Mouse (Mus musculus): Measurements from ENCODE around the gene Setd3. TPM values are rescaled to one million over a fixed set of nuclear protein-coding genes. Genes with fewer than 3 reads are reported as not detected.

Setd3 gene
- polyA plus RNA-seq, 1 experiment from 2014 or later: 89.1 TPM

DNA sequence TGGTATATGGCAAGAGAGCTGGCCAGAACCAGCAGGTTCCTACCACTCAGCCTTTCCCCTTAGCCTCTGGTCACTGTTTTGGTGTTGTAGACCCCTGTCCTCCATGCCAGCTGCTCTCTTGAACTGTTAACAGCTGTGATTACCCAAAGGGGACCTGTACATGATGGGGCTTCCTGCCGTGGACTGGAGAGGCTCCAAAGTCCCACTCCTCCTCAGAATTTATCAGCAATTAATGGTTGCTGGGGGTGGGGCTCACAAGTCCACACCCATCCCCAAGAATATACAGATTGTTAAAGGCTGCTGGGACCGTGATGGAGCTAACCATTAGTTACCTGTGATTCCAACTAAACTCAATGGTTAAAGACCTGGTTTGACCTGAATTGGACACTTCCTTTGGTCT, 77.0 kb downstream of the Setd3 start:
- Histone ChIP-seq H3K36me3 (ENCODE audit: insufficient read depth, low read length) (peaks cover 12% of the 10 kb centered on the region), H3K9me3 (ENCODE audit: low read length) (no peaks in the 10 kb centered on the region), H3K4me2 (replicated peaks; ENCODE audit: low read depth, low read length) (no peak overlapping the region), H3K27me3 (ENCODE audit: insufficient read depth, low read length) (no peaks in the 10 kb centered on the region), H3K27ac (ENCODE audit: low read length) (no peak overlapping the region), H3K4me3 (ENCODE audit: low read length) (no peak overlapping the region), H3K9ac (replicated peaks; ENCODE audit: low read length) (no peak overlapping the region), H3K4me1 (ENCODE audit: insufficient read depth, low read length) (no peaks in the 10 kb centered on the region)
- ATAC-seq (ENCODE audit: low FRiP score, low TSS enrichment): no peak
- WGBS: 62% methylated on average over 2 of the region's 2 CpGs

DNA sequence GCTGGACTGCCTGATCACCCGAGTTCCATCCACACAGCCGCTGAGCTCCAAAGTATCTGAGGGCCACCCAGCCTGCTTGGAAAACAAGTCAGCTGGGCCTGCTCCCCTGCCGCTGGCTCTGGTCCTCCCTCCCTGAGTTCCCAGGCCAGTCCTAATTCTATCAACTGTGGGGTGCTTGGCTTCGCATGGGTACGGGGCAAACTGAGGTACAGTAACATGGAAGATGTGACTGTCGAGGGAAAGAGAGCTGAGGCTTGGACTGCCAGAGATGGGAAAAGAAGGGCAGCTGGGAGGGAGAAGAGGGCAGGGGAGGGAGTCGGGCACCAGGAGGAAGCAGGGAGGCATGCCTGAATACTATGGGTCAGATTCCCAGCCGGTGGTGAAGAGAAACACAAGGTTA, 78.9 kb downstream of the Setd3 start:
- Histone ChIP-seq H3K4me2 (replicated peaks; ENCODE audit: low read depth, low read length) (no peak overlapping the region), H3K4me3 (ENCODE audit: low read length) (no peak overlapping the region), H3K9me3 (ENCODE audit: low read length) (no peaks in the 10 kb centered on the region), H3K36me3 (ENCODE audit: insufficient read depth, low read length) (0 out of 2 replicates have a peak, but pooled peaks cover 2% of the 10 kb centered on the region), H3K27me3 (ENCODE audit: insufficient read depth, low read length) (no peaks in the 10 kb centered on the region), H3K27ac (ENCODE audit: low read length) (no peak overlapping the region), H3K4me1 (ENCODE audit: insufficient read depth, low read length) (no peaks in the 10 kb centered on the region), H3K9ac (replicated peaks; ENCODE audit: low read length) (no peak overlapping the region)
- ATAC-seq (ENCODE audit: low FRiP score, low TSS enrichment): no peak
- 73% methylated on average over 8 of the region's 8 CpGs for WGBS

DNA sequence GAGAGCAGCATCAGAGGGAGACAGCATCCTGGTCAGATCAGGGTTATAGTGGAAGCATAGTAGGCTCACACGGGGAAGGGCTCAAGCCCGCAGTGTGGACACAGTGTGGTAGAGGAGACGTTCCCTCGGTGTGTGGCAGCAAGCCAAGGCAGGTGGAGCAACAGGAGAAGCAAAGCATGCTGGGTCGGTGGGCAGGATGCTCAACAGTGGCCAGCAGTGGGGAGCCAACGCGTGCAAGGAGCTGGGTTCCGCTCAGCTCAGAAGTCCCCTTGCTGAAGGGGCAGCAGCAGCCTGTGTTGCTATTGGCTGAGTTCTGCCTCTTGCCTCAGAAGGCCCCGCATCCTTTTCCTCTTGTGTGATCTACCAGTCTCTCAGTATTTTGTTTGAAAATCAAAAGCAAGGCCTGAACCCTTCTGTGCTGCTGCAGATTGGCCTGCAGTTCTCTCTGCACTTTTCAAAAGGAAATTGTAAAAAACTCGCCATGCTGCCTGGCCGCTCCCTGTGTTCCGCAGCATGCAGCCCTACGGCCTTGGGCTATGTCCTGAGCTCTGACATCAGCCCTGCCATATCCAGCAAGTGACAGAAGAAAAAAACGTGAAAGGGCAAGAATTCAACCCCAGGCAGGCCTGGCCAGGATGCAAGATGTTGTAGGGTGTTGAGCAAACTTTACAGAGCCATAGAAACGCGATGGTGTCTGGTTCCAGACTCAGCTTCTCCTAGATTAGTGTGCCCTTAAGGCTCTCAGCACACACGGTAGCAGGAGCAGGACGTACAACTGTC, 80.7 kb downstream of the Setd3 start:
- H3K9ac ChIP-seq (replicated peaks; ENCODE audit: low read length): 0 out of 2 replicates have a peak overlapping the region, but pooled peaks have one; percentile 24

DNA sequence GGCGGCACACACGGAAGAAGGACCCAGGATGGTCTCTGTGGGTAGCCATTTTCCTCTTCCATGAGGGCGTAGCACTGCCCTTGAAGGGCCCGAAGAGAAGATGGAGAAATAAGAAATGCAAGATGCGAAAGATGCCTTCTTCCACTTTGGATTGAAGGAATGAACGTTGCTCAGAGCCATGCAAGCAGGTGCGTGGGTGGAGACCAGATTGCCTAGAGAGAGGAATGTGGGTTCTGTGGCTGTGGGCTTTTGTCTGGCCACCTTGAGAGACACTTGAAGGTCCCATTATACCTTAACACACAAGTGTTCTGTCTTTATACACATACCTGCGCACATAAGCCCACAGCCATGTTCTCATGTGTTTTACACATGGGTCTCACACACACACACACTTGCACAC, 81.5 kb downstream of the Setd3 start:
- H3K4me1 ChIP-seq (ENCODE audit: insufficient read depth, low read length): no peaks in the 10 kb centered on the region
- 95% methylated on average over 8 of the region's 8 CpGs for WGBS
- H3K36me3 ChIP-seq (ENCODE audit: insufficient read depth, low read length): no peaks in the 10 kb centered on the region
- H3K4me3 ChIP-seq (ENCODE audit: low read length): no peak overlapping the region
- ATAC-seq (ENCODE audit: low FRiP score, low TSS enrichment): no peak
- no peaks in the 10 kb centered on the region for H3K9me3 ChIP-seq (ENCODE audit: low read length)
- H3K9ac ChIP-seq (replicated peaks; ENCODE audit: low read length): no peak overlapping the region
- H3K4me2 ChIP-seq (replicated peaks; ENCODE audit: low read depth, low read length): no peak overlapping the region
- no peaks in the 10 kb centered on the region for H3K27me3 ChIP-seq (ENCODE audit: insufficient read depth, low read length)
- no peak overlapping the region for H3K27ac ChIP-seq (ENCODE audit: low read length)

More for the DNA sequence above, 80.7 kb downstream of the Setd3 start:
- Histone ChIP-seq H3K27ac (ENCODE audit: low read length) (no peak overlapping the region), H3K4me2 (replicated peaks; ENCODE audit: low read depth, low read length) (no peak overlapping the region), H3K4me3 (ENCODE audit: low read length) (no peak overlapping the region), H3K9me3 (ENCODE audit: low read length) (no peaks in the 10 kb centered on the region), H3K4me1 (ENCODE audit: insufficient read depth, low read length) (no peaks in the 10 kb centered on the region), H3K27me3 (ENCODE audit: insufficient read depth, low read length) (no peaks in the 10 kb centered on the region), H3K36me3 (ENCODE audit: insufficient read depth, low read length) (no peaks in the 10 kb centered on the region)
- ATAC-seq (ENCODE audit: low FRiP score, low TSS enrichment): no peak
- 65% methylated on average over 18 of the region's 18 CpGs for WGBS

DNA sequence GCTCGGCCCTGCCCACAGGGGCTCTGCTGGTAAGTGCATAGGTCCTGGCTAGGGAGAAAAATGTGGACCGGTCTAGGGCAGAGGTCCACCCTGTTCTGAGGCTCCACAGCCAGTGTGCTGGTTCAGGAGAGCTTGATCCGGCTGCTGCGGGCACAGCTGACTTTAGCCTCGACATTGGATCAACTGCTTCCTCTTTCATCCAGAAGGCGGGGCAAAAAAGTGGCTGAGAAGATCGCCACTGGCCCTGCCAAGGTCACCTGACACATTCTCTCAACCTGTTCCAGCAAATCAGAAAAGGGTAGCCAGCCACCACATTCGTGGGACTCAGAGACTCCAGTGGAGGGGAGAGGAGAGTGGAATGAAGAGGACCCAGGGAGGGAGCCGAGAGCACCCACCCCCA, 90.9 kb downstream of the Setd3 start:
- H3K9me3 ChIP-seq (ENCODE audit: low read length): no peaks in the 10 kb centered on the region
- 70% methylated on average over 9 of the region's 9 CpGs for WGBS
- H3K36me3 ChIP-seq (ENCODE audit: insufficient read depth, low read length): no peaks in the 10 kb centered on the region
- H3K4me2 ChIP-seq (replicated peaks; ENCODE audit: low read depth, low read length): no peak overlapping the region
- H3K4me3 ChIP-seq (ENCODE audit: low read length): no peak overlapping the region
- H3K9ac ChIP-seq (replicated peaks; ENCODE audit: low read length): no peak overlapping the region
- no peak overlapping the region for H3K27ac ChIP-seq (ENCODE audit: low read length)
- no peaks in the 10 kb centered on the region for H3K27me3 ChIP-seq (ENCODE audit: insufficient read depth, low read length)
- H3K4me1 ChIP-seq (ENCODE audit: insufficient read depth, low read length): no peaks in the 10 kb centered on the region
- ATAC-seq (ENCODE audit: low FRiP score, low TSS enrichment): no peak

DNA sequence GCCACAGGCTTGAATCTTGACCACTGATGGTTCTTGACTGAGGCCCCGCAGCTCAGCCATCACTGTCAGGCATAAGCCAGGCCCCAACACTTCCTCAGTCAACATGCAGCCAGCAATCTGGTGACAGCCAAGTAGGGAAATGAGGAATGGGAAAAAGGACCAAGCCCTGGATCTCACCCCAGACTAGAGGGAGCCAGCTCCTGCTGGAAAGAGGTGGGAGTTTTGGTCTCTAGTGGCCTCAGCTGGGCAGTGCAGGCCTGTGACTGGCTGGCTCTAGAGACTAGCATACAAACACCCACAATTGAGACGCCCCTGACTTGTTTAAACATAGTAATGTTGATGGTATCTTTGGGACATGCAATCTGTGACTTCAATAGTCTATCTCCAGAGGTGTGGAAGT, 91.6 kb downstream of the Setd3 start:
- no peak for ATAC-seq (ENCODE audit: low FRiP score, low TSS enrichment)
- no peak overlapping the region for H3K27ac ChIP-seq (ENCODE audit: low read length)
- H3K4me1 ChIP-seq (ENCODE audit: insufficient read depth, low read length): no peaks in the 10 kb centered on the region
- H3K27me3 ChIP-seq (ENCODE audit: insufficient read depth, low read length): no peaks in the 10 kb centered on the region
- no peak overlapping the region for H3K9ac ChIP-seq (replicated peaks; ENCODE audit: low read length)
- no peak overlapping the region for H3K4me2 ChIP-seq (replicated peaks; ENCODE audit: low read depth, low read length)
- 74% methylated on average over 2 of the region's 2 CpGs for WGBS
- H3K36me3 ChIP-seq (ENCODE audit: insufficient read depth, low read length): no peaks in the 10 kb centered on the region
- H3K9me3 ChIP-seq (ENCODE audit: low read length): no peaks in the 10 kb centered on the region
- H3K4me3 ChIP-seq (ENCODE audit: low read length): no peak overlapping the region

DNA sequence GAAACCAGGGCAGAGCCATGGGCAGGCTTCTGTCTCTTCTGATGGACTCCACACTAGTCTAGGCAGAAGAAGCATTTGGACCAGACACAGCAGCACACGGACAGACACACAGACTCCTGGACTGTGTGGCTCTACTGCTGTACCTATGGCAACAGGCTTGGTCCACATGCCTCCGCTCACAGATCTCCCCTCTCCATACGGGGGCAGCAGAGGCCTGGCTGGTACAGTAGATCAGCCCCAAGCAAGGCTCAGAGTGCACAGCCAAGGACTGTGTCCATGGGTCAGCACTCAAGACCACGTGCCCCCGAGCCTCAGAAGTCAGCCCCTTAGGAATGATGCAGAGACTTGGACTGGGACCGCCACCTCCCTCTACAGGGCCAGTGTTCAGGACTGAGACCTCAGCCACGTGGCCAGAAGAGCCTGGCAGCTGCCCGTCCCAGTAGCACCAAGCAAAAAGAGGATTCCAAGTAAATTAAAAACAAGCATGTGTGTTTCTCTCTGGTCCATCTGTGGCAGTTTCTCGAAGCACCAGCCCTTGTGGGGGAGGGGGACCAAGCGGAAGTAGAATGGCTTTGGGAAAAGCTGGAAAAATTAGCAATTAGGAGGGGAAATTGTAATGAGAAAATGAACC, 100.9 kb downstream of the Setd3 start:
- WGBS: 76% methylated on average over 10 of the region's 10 CpGs
- peak; percentile 31 for ATAC-seq (ENCODE audit: low FRiP score, low TSS enrichment)
- Histone ChIP-seq H3K27ac (ENCODE audit: low read length) (no peak overlapping the region), H3K4me2 (replicated peaks; ENCODE audit: low read depth, low read length) (no peak overlapping the region), H3K4me1 (ENCODE audit: insufficient read depth, low read length) (no peaks in the 10 kb centered on the region), H3K27me3 (ENCODE audit: insufficient read depth, low read length) (no peaks in the 10 kb centered on the region), H3K36me3 (ENCODE audit: insufficient read depth, low read length) (no peaks in the 10 kb centered on the region), H3K4me3 (ENCODE audit: low read length) (no peak overlapping the region), H3K9me3 (ENCODE audit: low read length) (no peaks in the 10 kb centered on the region), H3K9ac (replicated peaks; ENCODE audit: low read length) (no peak overlapping the region)

DNA sequence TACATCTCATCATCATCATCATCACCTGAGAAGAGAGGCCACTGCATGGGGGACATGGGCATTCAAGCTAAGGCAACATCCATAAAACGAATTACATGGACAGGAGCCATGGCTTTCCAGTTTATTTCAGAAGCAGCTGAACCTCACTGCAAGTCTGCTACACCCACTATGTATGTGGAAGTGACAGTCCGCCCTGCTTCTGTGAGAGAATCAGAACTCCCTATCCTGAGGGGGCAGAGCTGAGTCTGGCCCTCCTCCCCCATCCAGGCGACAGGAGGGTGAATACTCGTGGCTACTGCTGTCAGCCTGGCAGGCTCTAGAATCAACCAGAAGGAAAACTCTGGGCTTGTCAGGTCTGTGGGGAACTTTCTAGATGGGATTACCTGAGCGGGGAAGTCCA, 106.2 kb downstream of the Setd3 start:
- Histone ChIP-seq H3K27ac (ENCODE audit: low read length) (no peak overlapping the region), H3K4me1 (ENCODE audit: insufficient read depth, low read length) (peaks cover 9% of the 10 kb centered on the region), H3K4me2 (replicated peaks; ENCODE audit: low read depth, low read length) (no peak overlapping the region), H3K4me3 (ENCODE audit: low read length) (no peak overlapping the region), H3K9me3 (ENCODE audit: low read length) (no peaks in the 10 kb centered on the region), H3K9ac (replicated peaks; ENCODE audit: low read length) (no peak overlapping the region), H3K36me3 (ENCODE audit: insufficient read depth, low read length) (no peaks in the 10 kb centered on the region), H3K27me3 (ENCODE audit: insufficient read depth, low read length) (no peaks in the 10 kb centered on the region)
- 59% methylated on average over 5 of the region's 5 CpGs for WGBS
- ATAC-seq (ENCODE audit: low FRiP score, low TSS enrichment): no peak

DNA sequence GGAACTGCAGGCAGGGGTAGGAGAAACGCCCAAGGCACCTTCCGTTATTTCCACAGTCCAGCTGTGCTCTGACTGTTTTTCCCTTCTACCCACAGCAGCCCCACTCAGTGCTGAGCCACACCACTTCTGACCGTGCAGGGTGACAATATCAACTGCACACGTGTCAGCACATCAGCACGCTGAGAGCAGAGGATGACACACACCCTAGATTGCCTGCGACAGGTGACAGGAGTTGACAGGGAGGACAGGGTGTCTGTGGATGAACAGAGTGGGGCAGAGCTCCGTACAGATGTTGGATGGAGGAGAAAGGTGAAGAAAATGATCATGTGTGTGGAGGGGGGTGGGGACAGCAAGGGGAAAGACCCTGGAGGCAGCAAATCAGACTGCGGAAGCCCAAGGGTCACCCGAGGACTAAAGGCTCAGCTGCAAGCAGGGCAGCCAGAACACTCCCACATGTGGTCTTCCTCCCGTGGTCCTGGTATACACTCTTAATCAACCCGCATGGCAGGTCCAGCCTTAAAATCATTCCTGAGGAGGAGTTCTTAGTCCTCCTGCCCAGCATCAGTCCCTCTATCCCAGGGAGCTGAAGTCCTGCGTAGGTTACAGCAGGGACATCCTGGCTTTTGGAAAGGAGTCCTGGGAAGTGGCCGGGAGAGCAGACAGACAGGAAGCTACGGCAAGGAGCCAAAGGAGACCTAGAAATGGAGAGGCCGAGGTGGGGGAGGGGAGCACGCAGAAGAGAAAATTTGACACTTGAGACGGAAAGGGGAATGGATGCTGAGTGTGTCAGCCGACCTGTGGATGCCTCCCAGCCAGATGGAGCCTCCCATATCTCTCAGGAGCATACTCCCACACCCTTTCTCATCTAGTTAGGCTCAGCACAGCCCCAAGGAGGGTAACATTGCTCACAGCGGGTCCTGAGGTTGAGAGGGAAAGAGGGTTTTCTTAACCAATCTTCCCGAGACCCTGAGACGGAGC, 108.1 kb downstream of the Setd3 start:
- H3K4me2 ChIP-seq (replicated peaks; ENCODE audit: low read depth, low read length): 0 out of 2 replicates have a peak overlapping the region, but pooled peaks have one; percentile 22
- H3K27me3 ChIP-seq (ENCODE audit: insufficient read depth, low read length): no peaks in the 10 kb centered on the region
- H3K27ac ChIP-seq (ENCODE audit: low read length): no peak overlapping the region
- H3K36me3 ChIP-seq (ENCODE audit: insufficient read depth, low read length): no peaks in the 10 kb centered on the region
- H3K9ac ChIP-seq (replicated peaks; ENCODE audit: low read length): no peak overlapping the region
- H3K4me3 ChIP-seq (ENCODE audit: low read length): no peak overlapping the region
- ATAC-seq (ENCODE audit: low FRiP score, low TSS enrichment): peak; percentile 62
- H3K4me1 ChIP-seq (ENCODE audit: insufficient read depth, low read length): peaks cover 9% of the 10 kb centered on the region
- H3K9me3 ChIP-seq (ENCODE audit: low read length): no peaks in the 10 kb centered on the region
- WGBS: 30% methylated on average over 21 of the region's 21 CpGs
